Mouse (Mus musculus) hindbrain, embryonic 16.5 days (tissue): ENCODE data around the gene Abl1. TPM values are rescaled to one million over a fixed set of nuclear protein-coding genes. Genes with fewer than 3 reads are reported as not detected.

Experiments used
- ATAC-seq: fragments of 200-750 bp; cut with Nextera tagmentation; 2 replicates; pipeline ENCODE4 v1.8.0; 2017; ENCODE audit warnings: moderate TSS enrichment, moderate library complexity
- H3K27ac ChIP-seq: fragments of 300-500 bp; sonication (generic); 2 replicates; pipeline ENCODE4 v1.5.1; 2014; ENCODE audit warnings: low read depth, mild to moderate bottlenecking, control low read depth, low read length, moderate library complexity
- H3K27me3 ChIP-seq: fragments of 300-500 bp; sonication (generic); replicated peaks from 2 replicates; pipeline ENCODE4 v1.6.1; 2014; ENCODE audit warnings: low read length; ENCODE audit not compliant: control insufficient read depth, insufficient read depth
- H3K36me3 ChIP-seq: fragments of 300-500 bp; sonication (generic); 2 replicates; pipeline ENCODE4 v1.6.1; 2014; ENCODE audit warnings: mild to moderate bottlenecking, low read length, moderate library complexity, mixed read lengths; ENCODE audit not compliant: control insufficient read depth, insufficient read depth
- H3K4me1 ChIP-seq: fragments of 300-500 bp; sonication (generic); 2 replicates; pipeline ENCODE4 v1.6.1; 2014; ENCODE audit warnings: low read depth, low read length; ENCODE audit not compliant: control insufficient read depth, insufficient read depth
- H3K4me2 ChIP-seq: fragments of 300-500 bp; sonication (generic); 2 replicates; pipeline ENCODE4 v1.6.1; 2014; ENCODE audit warnings: mild to moderate bottlenecking, low read length, control low read depth, moderate library complexity
- H3K4me3 ChIP-seq: fragments of 300-500 bp; sonication (generic); 2 replicates; pipeline ENCODE4 v1.5.1; 2014; ENCODE audit warnings: mild to moderate bottlenecking, low read length, control low read depth, moderate library complexity
- H3K9ac ChIP-seq: fragments of 300-500 bp; sonication (generic); 2 replicates; pipeline ENCODE4 v1.6.1; 2014; ENCODE audit warnings: low read depth, mild to moderate bottlenecking, control low read depth, low read length, moderate library complexity
- H3K9me3 ChIP-seq: fragments of 300-500 bp; sonication (generic); 2 replicates; pipeline ENCODE4 v1.6.1; 2014; ENCODE audit warnings: mild to moderate bottlenecking, low read length, moderate library complexity; ENCODE audit not compliant: control insufficient read depth
- WGBS: fragments of 180-500 bp; shearing (Covaris S2); extraction: QIAGEN DNeasy Blood & Tissue Kit; methylation state at CpG from one replicate; pipeline ENCODE4 v1.1.7; 2014; 5-methylcytosine and 5-hydroxymethylcytosine counted together
- polyA plus RNA-seq: library from polyadenylated mRNA; unstranded; fragments of >200 nt; fragmentation: Nextera tagmentation; extraction: Ambion mirVana; gene quantifications from 2 replicates; pipeline ENCODE4 v1.2.1, GENCODE M21; 2015

Gene Abl1
- polyA plus RNA-seq, 1 experiment from 2014 or later = 13.2 TPM

- H3K9ac ChIP-seq = no peak overlapping the region
- no peaks in the 10 kb centered on the region for H3K9me3 ChIP-seq
- H3K4me3 ChIP-seq = no peak overlapping the region
- 9% methylated on average over 6 of the region's 6 CpGs for WGBS
- H3K36me3 ChIP-seq = no peaks in the 10 kb centered on the region
- H3K27ac ChIP-seq = no peak overlapping the region
- peaks cover 27% of the 10 kb centered on the region for H3K27me3 ChIP-seq
- peak; percentile 15; the same call in 1 of the 2 replicates for ATAC-seq
- H3K4me2 ChIP-seq = no peak overlapping the region
- peaks cover 24% of the 10 kb centered on the region for H3K4me1 ChIP-seq
These were observed 159.7 kb downstream of the Abl1 start for GRCm38 (mm10) chr2:31847908-31848307.

GRCm38 (mm10) chr2:31850141-31850540, 162.0 kb downstream of the Abl1 start:
- Histone ChIP-seq H3K9me3 (no peaks in the 10 kb centered on the region), H3K27me3 (peaks cover 19% of the 10 kb centered on the region), H3K27ac (no peak overlapping the region), H3K9ac (no peak overlapping the region), H3K4me1 (peaks cover 22% of the 10 kb centered on the region), H3K4me2 (no peak overlapping the region), H3K36me3 (no peaks in the 10 kb centered on the region), H3K4me3 (no peak overlapping the region)
- no peak for ATAC-seq
- WGBS = 21% methylated on average over 12 of the region's 12 CpGs

Other genes with a start within 250 kb of the Abl1 start
- gene Ass1, start 218.2 kb upstream of the Abl1 start, polyA plus RNA-seq = 13.0 and 16.1 TPM in 2 replicates
- 42.8 and 44.2 TPM in 2 replicates for gene Fubp3, start 115.7 kb upstream of the Abl1 start, polyA plus RNA-seq
- 0.20 and 0.34 TPM in 2 replicates for gene Prdm12, start 48.3 kb upstream of the Abl1 start, polyA plus RNA-seq
- gene Exosc2, start 17.7 kb upstream of the Abl1 start, polyA plus RNA-seq = 38.2 and 38.9 TPM in 2 replicates
- gene Qrfp, start 122.2 kb downstream of the Abl1 start, polyA plus RNA-seq = 0.09 TPM in 1 of 2 replicates, not detected in the other
- gene Fibcd1, start 157.6 kb downstream of the Abl1 start, polyA plus RNA-seq = 7.1 and 8.6 TPM in 2 replicates
- 3.2 and 5.8 TPM in 2 replicates for gene Lamc3, start 198.9 kb downstream of the Abl1 start, polyA plus RNA-seq